Mouse (Mus musculus) lung, embryonic 15.5 days (tissue): ENCODE results near the gene Mfn1. TPM values are rescaled to one million over a fixed set of nuclear protein-coding genes. Genes with fewer than 3 reads are reported as not detected.
A peak's percentile ranks its signal among the peaks of the same experiment; 100 is the strongest.

Source experiments
- ATAC-seq: fragments of 200-750 bp; cut with Nextera tagmentation; 2 replicates; pipeline ENCODE4 v1.8.0; 2017; ENCODE audit warnings: moderate number of reproducible peaks, borderline replicate concordance; ENCODE audit not compliant: low FRiP score, low TSS enrichment; ENCODE audit errors: extremely low read depth
- H3K27ac ChIP-seq: fragments of 300-500 bp; sonication (generic); 2 replicates; pipeline ENCODE4 v1.5.1; 2015; ENCODE audit warnings: moderate library complexity, mild to moderate bottlenecking, inconsistent platforms
- H3K27me3 ChIP-seq: fragments of 300-500 bp; sonication (generic); 2 replicates; pipeline ENCODE4 v1.6.1; 2015; ENCODE audit warnings: inconsistent platforms
- H3K36me3 ChIP-seq: fragments of 300-500 bp; sonication (generic); 2 replicates; pipeline ENCODE4 v1.6.1; 2015; ENCODE audit warnings: inconsistent platforms
- H3K4me1 ChIP-seq: fragments of 300-500 bp; sonication (generic); 2 replicates; pipeline ENCODE4 v1.6.1; 2015; ENCODE audit warnings: inconsistent platforms
- H3K4me2 ChIP-seq: fragments of 300-500 bp; sonication (generic); 2 replicates; pipeline ENCODE4 v1.6.1; 2015; ENCODE audit warnings: inconsistent platforms, mild to moderate bottlenecking, moderate library complexity
- H3K4me3 ChIP-seq: fragments of 300-500 bp; sonication (generic); 2 replicates; pipeline ENCODE4 v1.5.1; 2015; ENCODE audit warnings: mild to moderate bottlenecking, inconsistent platforms
- H3K9ac ChIP-seq: fragments of 300-500 bp; sonication (generic); 2 replicates; pipeline ENCODE4 v1.6.1; 2015; ENCODE audit warnings: inconsistent platforms
- H3K9me3 ChIP-seq: fragments of 300-500 bp; sonication (generic); 2 replicates; pipeline ENCODE4 v1.6.1; 2016; ENCODE audit warnings: inconsistent platforms
- WGBS: fragments of 180-500 bp; shearing (Covaris S2); methylation state at CpG from one replicate; pipeline ENCODE4 v1.1.7; 2015; 5-methylcytosine and 5-hydroxymethylcytosine counted together
- polyA plus RNA-seq: library from polyadenylated mRNA; unstranded; fragments of >200 nt; fragmentation: Nextera tagmentation; extraction: Ambion mirVana; gene quantifications from 2 replicates; pipeline ENCODE4 v1.2.1, GENCODE M21; 2015

The Mfn1 gene
- polyA plus RNA-seq, 1 experiment from 2014 or later, result 36.1 TPM

DNA sequence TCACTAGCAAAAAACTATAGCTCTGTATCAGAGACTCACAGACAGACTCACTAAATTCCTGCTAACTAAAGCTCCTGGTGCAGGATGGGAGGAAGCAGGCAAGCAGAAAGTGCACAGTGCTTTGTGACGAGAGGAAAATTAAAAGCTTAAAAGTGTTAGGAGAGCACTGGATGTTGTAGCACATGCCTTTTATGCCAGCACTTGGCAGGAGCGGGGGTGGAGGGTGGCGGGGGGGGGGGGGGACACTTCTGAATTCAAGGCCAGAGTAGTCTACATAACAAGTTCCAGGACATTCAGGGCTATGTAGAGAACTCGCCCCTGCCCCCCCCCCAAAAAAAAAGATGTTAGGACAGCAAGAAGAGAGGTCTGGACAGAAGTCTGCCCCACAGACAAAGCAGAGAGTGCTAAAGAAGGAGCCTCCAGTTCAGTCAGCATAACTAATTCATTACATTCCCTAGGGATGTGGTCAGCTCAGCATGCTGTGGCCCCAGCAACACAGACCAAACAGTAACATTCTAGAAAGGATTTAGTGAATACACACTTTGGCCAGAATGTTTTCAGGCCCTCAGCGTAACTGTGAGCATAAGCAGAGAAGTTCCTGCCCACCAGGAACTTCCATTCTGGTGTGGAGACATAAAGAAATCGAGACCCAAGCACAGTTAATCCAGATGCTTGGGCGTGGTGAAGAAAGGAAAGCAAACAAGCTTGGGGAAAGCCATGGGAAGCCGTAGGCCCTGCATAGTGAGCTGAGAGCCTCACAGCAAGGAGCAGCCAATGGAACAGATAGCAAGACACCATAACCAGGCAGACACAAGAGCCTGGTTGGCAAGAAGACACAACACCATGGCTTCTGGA is 33.2 kb upstream of the Mfn1 start:
- Histone ChIP-seq H3K9ac (no peak overlapping the region), H3K9me3 (no peaks in the 10 kb centered on the region), H3K4me3 (no peak overlapping the region), H3K27me3 (no peaks in the 10 kb centered on the region), H3K4me2 (no peak overlapping the region), H3K27ac (no peak overlapping the region), H3K36me3 (no peaks in the 10 kb centered on the region), H3K4me1 (no peaks in the 10 kb centered on the region)
- no peak for ATAC-seq
- WGBS, result 44% methylated on average over 8 of the region's 8 CpGs

DNA sequence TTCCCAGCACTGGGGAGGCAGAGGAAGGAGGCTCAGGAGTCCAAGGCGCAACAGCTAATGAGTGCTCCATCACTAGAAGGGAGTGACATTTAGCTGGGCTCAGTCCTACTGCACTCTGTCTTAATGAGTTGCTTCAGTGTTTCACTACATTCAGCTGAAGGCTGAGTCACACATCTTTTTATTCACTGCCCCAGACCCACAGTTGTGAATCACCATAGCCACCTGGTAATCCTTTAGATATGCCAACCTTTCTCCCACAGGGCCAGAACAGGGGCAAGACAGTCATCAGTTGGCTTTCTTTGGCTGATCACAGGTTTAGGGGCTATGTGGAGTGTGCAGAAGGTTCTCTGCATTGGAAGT is 32.6 kb upstream of the Mfn1 start:
- Histone ChIP-seq H3K9ac (no peak overlapping the region), H3K4me3 (no peak overlapping the region), H3K36me3 (no peaks in the 10 kb centered on the region), H3K27ac (no peak overlapping the region), H3K4me2 (no peak overlapping the region), H3K4me1 (no peaks in the 10 kb centered on the region), H3K9me3 (no peaks in the 10 kb centered on the region), H3K27me3 (no peaks in the 10 kb centered on the region)
- 96% methylated on average over 1 of the region's 1 CpGs for WGBS
- no peak for ATAC-seq

DNA sequence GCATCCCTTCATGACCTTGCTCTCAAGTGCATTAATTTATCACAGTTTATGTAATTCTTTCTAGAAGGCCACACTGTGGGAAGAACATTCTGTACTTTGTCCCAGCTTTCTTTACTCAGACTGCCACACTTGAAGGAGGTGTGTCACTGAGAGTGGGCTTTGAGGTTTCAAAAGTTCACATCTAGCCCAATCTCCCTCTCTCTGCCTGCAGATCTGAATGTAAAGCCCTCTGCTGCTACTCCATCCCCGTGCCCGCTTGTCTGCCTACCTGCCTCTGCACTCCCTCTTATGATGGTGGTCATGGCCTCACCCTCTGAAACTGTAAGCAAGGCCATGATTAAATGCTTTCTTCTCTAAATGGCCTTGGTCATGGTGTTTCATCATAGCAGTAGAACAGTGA is 28.9 kb upstream of the Mfn1 start:
- Histone ChIP-seq H3K9me3 (no peaks in the 10 kb centered on the region), H3K4me2 (no peak overlapping the region), H3K4me3 (no peak overlapping the region), H3K4me1 (no peaks in the 10 kb centered on the region), H3K27me3 (no peaks in the 10 kb centered on the region), H3K27ac (no peak overlapping the region), H3K36me3 (no peaks in the 10 kb centered on the region), H3K9ac (no peak overlapping the region)
- ATAC-seq, result no peak
- 82% methylated on average over 2 of the region's 2 CpGs for WGBS

DNA sequence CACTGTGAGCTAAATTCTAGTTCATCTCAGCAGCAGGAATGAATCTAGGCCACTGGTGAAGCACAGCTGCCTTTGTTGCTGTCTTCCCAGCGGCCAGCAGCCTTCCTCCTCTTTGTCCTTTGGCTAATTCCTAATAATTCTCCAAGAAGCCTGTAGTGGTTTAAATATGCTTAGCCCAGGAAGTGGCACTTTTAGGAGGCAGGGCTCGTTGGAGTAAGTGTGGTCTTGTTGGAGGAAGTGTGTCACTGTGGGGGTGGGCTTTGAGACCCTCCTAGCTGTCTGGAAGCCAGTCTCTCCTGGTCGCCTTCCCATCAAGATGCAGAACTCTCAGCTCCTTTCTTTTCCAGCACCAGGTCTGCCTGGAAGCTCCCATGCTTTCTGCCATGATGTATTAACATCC is 23.4 kb upstream of the Mfn1 start:
- WGBS, result 62% methylated on average over 3 of the region's 3 CpGs
- no peak for ATAC-seq
- Histone ChIP-seq H3K4me1 (peaks cover 9% of the 10 kb centered on the region; the same call in 1 of the 2 replicates), H3K27ac (no peak overlapping the region), H3K9me3 (no peaks in the 10 kb centered on the region), H3K27me3 (no peaks in the 10 kb centered on the region), H3K36me3 (no peaks in the 10 kb centered on the region), H3K4me2 (no peak overlapping the region), H3K4me3 (no peak overlapping the region), H3K9ac (no peak overlapping the region)

DNA sequence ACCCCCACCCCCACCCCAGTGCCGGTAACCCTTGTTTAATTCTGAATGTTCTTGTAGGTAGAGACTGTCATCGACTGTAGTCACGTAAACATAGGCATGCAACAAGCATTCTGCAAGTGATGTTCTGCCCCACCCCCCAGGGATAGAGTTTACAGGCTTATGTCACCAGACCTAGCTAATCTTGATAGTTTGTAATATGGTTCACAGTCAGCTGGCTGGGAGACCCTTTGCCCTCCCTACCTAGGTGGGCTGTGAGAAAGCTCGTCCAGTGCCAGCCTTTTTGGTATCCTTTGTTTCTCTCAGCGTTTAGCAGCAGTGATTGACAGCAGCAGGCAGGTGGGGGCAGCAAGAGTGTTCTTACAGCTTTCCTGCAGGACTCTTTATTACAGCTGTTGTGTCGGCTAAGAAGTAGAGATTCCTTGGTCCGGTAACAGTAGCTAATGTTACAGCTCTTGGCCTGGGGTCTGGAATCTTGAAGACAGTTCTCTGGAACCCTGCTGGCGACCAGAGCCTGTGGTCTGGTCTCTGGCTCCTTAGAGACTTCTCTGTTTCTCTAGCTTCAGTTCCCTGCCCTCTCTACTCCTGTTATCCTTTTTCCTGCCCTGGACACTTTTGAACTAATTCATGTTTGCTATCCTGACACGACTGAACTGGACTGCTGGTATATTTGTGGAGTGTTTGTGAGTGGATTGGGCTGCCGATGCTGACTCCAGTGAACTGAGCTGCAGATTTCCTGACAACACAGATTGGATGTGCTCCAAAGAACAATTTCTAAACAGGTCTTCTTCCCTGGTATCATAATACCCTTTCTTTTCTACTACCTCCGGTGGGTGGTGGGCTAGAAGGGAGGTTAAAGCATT is 22.7 kb upstream of the Mfn1 start:
- no peaks in the 10 kb centered on the region for H3K9me3 ChIP-seq
- no peak overlapping the region for H3K4me3 ChIP-seq
- H3K27ac ChIP-seq, result no peak overlapping the region
- H3K4me1 ChIP-seq, result peaks cover 13% of the 10 kb centered on the region
- no peak overlapping the region for H3K4me2 ChIP-seq
- no peak for ATAC-seq
- no peak overlapping the region for H3K9ac ChIP-seq
- no peaks in the 10 kb centered on the region for H3K36me3 ChIP-seq
- 49% methylated on average over 11 of the region's 11 CpGs for WGBS
- no peaks in the 10 kb centered on the region for H3K27me3 ChIP-seq

DNA sequence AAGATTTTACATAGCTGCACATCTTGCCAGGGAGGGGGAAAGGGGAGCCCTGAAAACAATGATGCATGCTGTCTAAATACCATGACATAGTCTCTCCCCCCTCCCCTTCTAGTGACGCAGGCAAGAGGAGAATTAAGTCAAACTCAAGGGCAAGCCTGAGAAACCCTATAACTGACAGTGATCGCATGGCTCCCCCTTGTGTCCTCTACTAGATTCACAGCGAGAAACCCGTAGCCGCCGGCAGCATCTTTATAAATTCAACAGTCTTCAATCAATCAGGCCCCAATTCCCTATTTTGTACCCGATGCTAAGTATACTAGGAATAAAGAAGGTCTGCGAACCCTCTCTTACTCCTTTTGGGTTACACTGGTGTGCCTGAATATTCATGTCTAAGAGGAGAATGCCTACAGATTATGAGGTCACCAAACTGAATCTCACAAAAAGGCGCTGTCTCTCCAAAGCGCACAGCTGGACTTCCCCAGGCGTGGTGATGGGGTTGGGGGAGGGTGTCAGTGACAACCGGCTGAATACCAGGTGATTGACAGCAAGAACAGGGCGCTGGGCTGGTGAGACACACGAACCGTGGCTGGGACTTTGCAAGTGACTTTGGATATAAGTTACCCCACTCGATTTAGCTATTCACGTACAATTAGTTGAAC is 20.5 kb upstream of the Mfn1 start:
- Histone ChIP-seq H3K27ac (no peak overlapping the region), H3K9ac (no peak overlapping the region), H3K4me1 (peaks cover 24% of the 10 kb centered on the region), H3K36me3 (no peaks in the 10 kb centered on the region), H3K4me3 (peak overlapping the region; percentile 1; the same call in 1 of the 2 replicates), H3K9me3 (no peaks in the 10 kb centered on the region), H3K27me3 (no peaks in the 10 kb centered on the region), H3K4me2 (peak overlapping the region; percentile 68)
- 2% methylated on average over 17 of the region's 17 CpGs for WGBS
- no peak for ATAC-seq

DNA sequence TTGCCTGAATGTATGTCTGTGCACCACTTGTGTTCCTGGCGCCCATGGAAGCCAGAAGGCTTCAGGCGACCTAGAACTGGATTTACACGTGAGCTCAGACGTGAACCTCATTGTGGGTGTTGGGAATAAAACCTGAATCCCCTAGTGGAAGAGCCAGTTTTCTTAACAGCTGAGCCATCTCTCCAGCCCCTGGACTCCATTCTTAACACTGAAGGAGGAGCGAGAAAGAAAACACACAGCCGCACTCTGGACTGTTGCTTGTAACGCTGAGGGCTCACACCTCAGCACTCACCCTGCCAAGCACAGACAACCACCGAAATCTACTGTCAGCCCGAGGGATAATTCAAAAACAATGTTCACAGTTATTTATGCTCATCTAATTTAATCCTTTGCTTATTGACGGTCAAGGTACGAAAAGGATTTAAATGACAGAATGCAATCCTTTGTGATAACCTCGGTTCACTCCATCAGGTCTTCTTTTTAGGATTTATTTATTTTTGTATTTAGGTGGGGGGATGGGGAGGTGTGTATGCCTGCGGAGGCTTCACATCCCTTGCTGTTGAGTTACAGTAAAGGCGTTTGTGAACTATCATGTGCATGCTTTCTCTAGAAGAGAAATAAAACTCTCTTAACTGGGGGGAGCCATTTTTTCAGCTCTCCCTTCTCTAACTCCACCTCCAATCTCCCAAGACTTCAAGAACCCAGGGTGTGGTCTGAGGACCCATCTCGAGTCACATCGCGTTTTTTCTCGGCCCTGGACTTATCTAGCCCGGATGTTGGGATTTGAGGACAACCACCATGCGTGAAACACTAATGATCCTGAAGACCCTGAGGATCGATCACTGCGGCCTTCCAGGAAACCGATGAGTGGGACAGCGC is 19.5 kb upstream of the Mfn1 start, which contains the start of gene Zfp639:
Gene Zfp639, plus strand, starts transcription at position 764 of the 879 bp plus-strand sequence.
- no peaks in the 10 kb centered on the region for H3K27me3 ChIP-seq
- peak within 1 kb of the TSS; percentile 90 for H3K9ac ChIP-seq
- ATAC-seq, result no peak; the same call in 1 of the 2 replicates
- H3K4me3 ChIP-seq, result peak within 1 kb of the TSS; percentile 85
- no peaks in the 10 kb centered on the region for H3K9me3 ChIP-seq
- no peaks in the 10 kb centered on the region for H3K36me3 ChIP-seq
- peak within 1 kb of the TSS; percentile 88 for H3K27ac ChIP-seq
- WGBS, result 4% methylated on average over 24 of the region's 24 CpGs
- peak within 1 kb of the TSS; percentile 68 for H3K4me2 ChIP-seq
- peaks cover 24% of the 10 kb centered on the region for H3K4me1 ChIP-seq

DNA sequence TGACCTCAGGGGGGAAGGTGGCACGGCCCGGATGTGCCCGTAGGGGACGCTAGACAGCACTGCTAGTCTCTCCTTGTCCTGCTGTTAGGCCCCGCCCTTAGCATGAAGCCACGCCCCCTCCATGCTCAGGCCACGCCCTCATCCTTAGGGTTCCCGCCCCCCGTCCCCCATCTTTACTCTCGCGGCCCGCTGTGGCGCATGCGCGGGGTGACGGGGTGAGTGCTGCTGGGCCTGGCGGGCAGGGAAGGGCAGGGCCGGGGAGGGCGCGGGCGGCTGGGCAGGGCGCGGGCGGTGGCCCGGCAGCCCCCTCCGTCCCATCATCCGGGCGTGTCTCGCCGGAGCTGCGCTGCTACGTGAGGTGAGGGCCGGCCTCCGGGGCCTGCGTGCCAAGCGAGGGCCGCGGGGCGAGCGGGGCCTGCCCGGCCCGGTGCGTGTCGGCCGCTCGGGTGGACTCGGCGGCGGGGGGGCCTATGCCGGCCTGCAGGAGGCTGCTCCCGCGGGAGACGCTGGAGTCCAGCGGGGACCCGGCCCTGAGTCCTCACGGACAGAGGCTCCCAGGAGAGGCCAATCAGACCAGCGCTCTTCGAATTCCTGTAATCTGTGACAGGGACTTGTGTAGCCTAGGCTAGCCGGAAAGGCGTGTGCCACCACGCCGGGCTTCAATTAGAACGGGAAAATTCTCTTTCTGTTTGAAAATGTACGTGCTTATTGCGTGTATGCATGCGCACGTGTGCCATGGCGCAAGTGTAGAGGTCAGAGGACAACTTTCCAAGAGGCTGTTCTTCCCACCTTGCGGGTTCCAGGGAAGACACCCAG is 18.7 kb upstream of the Mfn1 start:
- ATAC-seq, result peak; percentile 95
- Histone ChIP-seq H3K9me3 (no peaks in the 10 kb centered on the region), H3K4me1 (peaks cover 24% of the 10 kb centered on the region)

DNA sequence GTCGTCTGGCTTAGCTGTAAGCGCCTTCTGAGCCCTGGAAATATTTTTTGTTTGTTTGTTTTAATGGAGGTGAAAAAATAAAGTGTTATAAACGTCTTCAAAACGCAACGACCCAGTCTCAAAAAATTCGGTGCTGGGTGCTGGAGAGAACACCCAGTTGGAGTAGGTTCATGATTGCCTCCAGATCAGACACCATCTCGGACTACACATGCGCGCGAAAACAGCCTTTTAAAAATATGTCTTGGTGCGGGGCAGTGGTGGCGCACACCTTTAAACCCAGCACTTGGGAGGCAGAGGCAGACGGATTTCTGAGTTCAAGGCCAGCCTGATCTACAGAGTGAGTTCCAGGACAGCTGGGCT is 18.1 kb upstream of the Mfn1 start:
- Histone ChIP-seq H3K4me2 (peak overlapping the region; percentile 68), H3K4me3 (peak overlapping the region; percentile 85), H3K4me1 (peaks cover 24% of the 10 kb centered on the region), H3K9me3 (no peaks in the 10 kb centered on the region), H3K36me3 (peaks cover 8% of the 10 kb centered on the region; the same call in 1 of the 2 replicates), H3K9ac (peak overlapping the region; percentile 90), H3K27ac (peak overlapping the region; percentile 88), H3K27me3 (no peaks in the 10 kb centered on the region)
- no peak for ATAC-seq
- WGBS, result 4% methylated on average over 13 of the region's 13 CpGs

More for the DNA sequence above, 18.7 kb upstream of the Mfn1 start:
- Histone ChIP-seq H3K27me3 (no peaks in the 10 kb centered on the region), H3K9ac (peak overlapping the region; percentile 90), H3K4me3 (peak overlapping the region; percentile 85), H3K4me2 (peak overlapping the region; percentile 68), H3K27ac (peak overlapping the region; percentile 88), H3K36me3 (peaks cover 3% of the 10 kb centered on the region; the same call in 1 of the 2 replicates)
- under 1% methylated on average over 55 of the region's 69 CpGs for WGBS

DNA sequence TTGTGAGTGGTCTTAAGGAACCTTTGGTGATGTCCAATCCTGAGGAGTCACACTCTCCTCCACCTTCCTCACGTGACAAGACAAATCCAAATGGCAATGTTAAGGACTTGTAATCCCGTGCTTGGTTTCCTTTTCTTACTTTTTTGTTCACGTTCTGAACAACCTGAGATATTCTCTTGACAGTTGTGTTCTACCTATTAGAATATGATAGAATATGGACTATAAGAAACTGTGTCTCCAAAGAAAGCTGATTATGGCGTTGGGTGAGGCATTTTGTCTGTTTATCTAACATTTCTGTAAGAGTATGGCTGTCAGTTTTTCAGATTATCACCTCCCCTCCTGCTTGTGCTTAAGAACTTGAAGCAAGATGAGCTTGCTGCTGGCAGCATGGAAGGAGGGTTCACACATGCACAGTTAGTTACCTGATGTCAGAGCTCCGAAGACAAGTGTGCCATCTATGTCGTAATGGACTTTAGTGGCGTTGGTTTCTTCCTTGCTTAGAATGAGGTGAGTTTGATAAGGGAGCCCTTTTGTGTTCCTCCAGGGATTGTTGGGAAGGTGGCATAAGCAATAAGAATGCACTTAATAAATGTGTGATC is 16.5 kb upstream of the Mfn1 start:
- no peak for ATAC-seq
- Histone ChIP-seq H3K9ac (no peak overlapping the region), H3K4me2 (no peak overlapping the region), H3K9me3 (no peaks in the 10 kb centered on the region), H3K36me3 (peaks cover 20% of the 10 kb centered on the region), H3K27ac (no peak overlapping the region), H3K4me3 (no peak overlapping the region), H3K27me3 (no peaks in the 10 kb centered on the region), H3K4me1 (peaks cover 24% of the 10 kb centered on the region)
- 80% methylated on average over 7 of the region's 7 CpGs for WGBS
